Mouse (Mus musculus): ENCODE measurements around the gene Stk32c. TPM values are rescaled to one million over a fixed set of nuclear protein-coding genes. Genes with fewer than 3 reads are reported as not detected.

The Stk32c gene
- polyA plus RNA-seq, 1 experiment from 2014 or later: not detected

- no peaks in the 10 kb centered on the region; the same call in 1 of the 2 replicates for H3K4me1 ChIP-seq (replicated peaks; ENCODE audit: control insufficient read depth, insufficient read depth, low read length)
- no peak overlapping the region for H3K27ac ChIP-seq (ENCODE audit: low read depth, low read length)
- no peak overlapping the region for H3K9ac ChIP-seq (ENCODE audit: low read depth, low read length)
- H3K36me3 ChIP-seq (ENCODE audit: control insufficient read depth, insufficient read depth, low read length): no peaks in the 10 kb centered on the region
- no peak overlapping the region for H3K4me3 ChIP-seq (ENCODE audit: low read depth, low read length)
- no peaks in the 10 kb centered on the region for H3K9me3 ChIP-seq (ENCODE audit: control insufficient read depth, low read length)
- no peak overlapping the region for H3K4me2 ChIP-seq
- 59% methylated on average over 6 of the region's 6 CpGs for WGBS
- ATAC-seq (replicated peaks; ENCODE audit: low FRiP score): no peak
- DNase-seq (ENCODE audit: low spot score): peak; percentile 23
- H3K27me3 ChIP-seq (replicated peaks; ENCODE audit: control insufficient read depth, insufficient read depth, low read length): peaks cover 29% of the 10 kb centered on the region
Observed at GRCm38 (mm10) chr7:139191619-139192018, 21.5 kb downstream of the Stk32c start.

DNA sequence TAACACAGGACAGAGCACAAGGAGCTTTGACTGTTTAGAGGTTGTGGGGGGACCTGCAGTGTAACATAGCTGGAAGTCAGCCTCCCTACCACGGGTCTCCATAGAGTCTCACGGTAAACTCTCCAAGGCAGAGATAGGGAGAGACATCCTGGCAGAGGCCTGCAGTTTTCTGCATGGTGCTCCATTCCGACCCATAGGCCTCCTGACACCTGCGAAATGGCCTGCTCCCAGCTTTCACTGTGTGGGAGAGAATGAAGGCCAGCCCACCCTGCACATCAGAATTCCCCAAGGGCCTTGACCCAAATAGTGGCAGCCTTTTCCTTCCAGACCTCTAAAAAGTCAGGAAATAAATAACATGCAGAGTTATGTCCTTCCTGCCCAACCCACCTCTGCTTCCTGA is 22.5 kb downstream of the Stk32c start:
- Histone ChIP-seq H3K4me1 (replicated peaks; ENCODE audit: control insufficient read depth, insufficient read depth, low read length) (no peaks in the 10 kb centered on the region; the same call in 1 of the 2 replicates), H3K27ac (ENCODE audit: low read depth, low read length) (no peak overlapping the region), H3K9ac (ENCODE audit: low read depth, low read length) (no peak overlapping the region), H3K9me3 (ENCODE audit: control insufficient read depth, low read length) (no peaks in the 10 kb centered on the region), H3K4me3 (ENCODE audit: low read depth, low read length) (no peak overlapping the region), H3K4me2 (no peak overlapping the region), H3K36me3 (ENCODE audit: control insufficient read depth, insufficient read depth, low read length) (no peaks in the 10 kb centered on the region), H3K27me3 (replicated peaks; ENCODE audit: control insufficient read depth, insufficient read depth, low read length) (peaks cover 39% of the 10 kb centered on the region)
- ATAC-seq (replicated peaks; ENCODE audit: low FRiP score) (no peak), DNase-seq (ENCODE audit: low spot score) (no peak)
- WGBS: 88% methylated on average over 4 of the region's 4 CpGs

DNA sequence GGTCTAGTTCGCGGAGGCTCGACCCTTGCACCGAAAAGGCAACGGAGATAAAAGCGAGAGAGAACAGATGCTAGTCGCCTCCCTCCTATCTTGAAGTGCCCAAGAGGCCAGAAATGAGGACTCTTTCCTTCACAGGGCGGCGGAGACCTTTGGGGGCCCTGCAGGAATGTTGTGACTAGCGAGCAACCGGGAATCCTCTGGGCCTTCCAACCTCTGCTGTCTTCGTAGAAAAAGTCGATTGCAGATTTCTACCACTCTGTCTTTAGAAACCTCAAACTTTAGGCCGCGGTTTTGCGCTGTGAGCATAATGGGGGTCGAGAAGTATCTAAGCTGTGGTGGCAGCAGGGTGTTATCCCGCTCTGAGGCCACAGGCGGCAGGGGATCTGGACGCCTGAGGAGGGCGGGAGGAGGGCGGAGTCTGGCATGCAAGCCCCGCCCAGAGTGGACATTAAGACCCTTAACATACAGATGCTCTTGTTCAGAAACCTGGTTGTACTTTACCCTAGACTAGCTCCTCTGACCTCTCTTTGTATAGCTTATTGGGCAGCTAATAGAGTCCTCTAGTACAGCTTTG is 24.4 kb downstream of the Stk32c start:
- Histone ChIP-seq H3K4me1 (replicated peaks; ENCODE audit: control insufficient read depth, insufficient read depth, low read length) (no peaks in the 10 kb centered on the region; the same call in 1 of the 2 replicates), H3K27me3 (replicated peaks; ENCODE audit: control insufficient read depth, insufficient read depth, low read length) (peaks cover 45% of the 10 kb centered on the region), H3K36me3 (ENCODE audit: control insufficient read depth, insufficient read depth, low read length) (no peaks in the 10 kb centered on the region), H3K27ac (ENCODE audit: low read depth, low read length) (no peak overlapping the region), H3K4me3 (ENCODE audit: low read depth, low read length) (peak overlapping the region; percentile 52), H3K9ac (ENCODE audit: low read depth, low read length) (no peak overlapping the region), H3K9me3 (ENCODE audit: control insufficient read depth, low read length) (no peaks in the 10 kb centered on the region), H3K4me2 (peak overlapping the region; percentile 86)
- DNase-seq (ENCODE audit: low spot score) (peak; percentile 60), ATAC-seq (replicated peaks; ENCODE audit: low FRiP score) (peak; percentile 58)
- 2% methylated on average over 23 of the region's 23 CpGs for WGBS

DNA sequence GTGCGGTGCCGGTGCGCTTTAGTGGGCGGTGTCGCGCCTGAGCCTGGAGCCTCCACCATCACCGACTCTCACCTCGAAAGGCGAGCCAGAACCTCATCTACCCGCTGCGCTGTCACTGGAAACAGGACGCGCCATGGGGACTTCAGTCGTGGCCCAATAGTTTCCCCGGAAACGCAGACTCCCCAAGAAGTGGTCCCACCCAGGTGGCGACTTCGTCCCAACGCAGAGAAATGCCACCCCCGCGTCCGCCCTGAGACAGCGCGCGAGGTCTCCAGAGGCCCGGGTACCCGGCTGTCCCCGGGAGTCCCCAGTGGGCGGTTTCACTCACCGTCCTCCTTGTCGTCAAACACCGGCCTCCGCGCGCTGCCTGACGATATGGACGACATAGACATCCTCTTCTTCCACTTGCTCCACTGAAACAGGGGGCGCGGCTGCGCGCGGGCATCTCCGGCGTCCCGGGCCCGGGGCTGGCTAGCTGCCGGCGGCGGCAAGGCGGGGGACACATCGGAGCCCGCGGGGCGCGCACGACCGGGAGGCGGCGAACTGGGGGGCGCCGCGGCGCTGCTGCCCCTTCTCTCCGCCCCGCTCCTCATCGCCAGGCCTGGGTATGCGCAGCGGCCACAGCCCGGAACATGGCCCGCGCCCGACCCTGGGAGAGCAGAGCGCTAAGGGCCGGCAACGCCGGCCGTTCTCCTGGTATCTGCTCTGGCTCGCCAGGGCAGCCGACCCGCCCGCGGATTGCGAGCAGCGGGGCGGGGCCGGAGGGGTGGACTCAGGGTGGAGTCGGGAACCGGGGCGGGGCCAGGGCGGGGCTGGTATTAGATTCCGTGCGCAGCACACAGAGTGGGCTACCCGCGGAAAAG is 25.1 kb downstream of the Stk32c start:
- peak overlapping the region; percentile 52 for H3K4me3 ChIP-seq (ENCODE audit: low read depth, low read length)
- H3K4me2 ChIP-seq: peak overlapping the region; percentile 86
- peaks cover 45% of the 10 kb centered on the region for H3K27me3 ChIP-seq (replicated peaks; ENCODE audit: control insufficient read depth, insufficient read depth, low read length)
- no peaks in the 10 kb centered on the region for H3K36me3 ChIP-seq (ENCODE audit: control insufficient read depth, insufficient read depth, low read length)
- ATAC-seq (replicated peaks; ENCODE audit: low FRiP score) (peak; percentile 91), DNase-seq (ENCODE audit: low spot score) (peak; percentile 81)
- H3K27ac ChIP-seq (ENCODE audit: low read depth, low read length): no peak overlapping the region
- H3K4me1 ChIP-seq (replicated peaks; ENCODE audit: control insufficient read depth, insufficient read depth, low read length): no peaks in the 10 kb centered on the region; the same call in 1 of the 2 replicates
- H3K9me3 ChIP-seq (ENCODE audit: control insufficient read depth, low read length): no peaks in the 10 kb centered on the region
- H3K9ac ChIP-seq (ENCODE audit: low read depth, low read length): no peak overlapping the region
- WGBS: under 1% methylated on average over 86 of the region's 94 CpGs

GRCm38 (mm10) chr7:139187277-139187676 is 25.8 kb downstream of the Stk32c start:
- ATAC-seq (replicated peaks; ENCODE audit: low FRiP score) (no peak), DNase-seq (ENCODE audit: low spot score) (no peak)
- H3K27ac ChIP-seq (ENCODE audit: low read depth, low read length): no peak overlapping the region
- no peak overlapping the region for H3K9ac ChIP-seq (ENCODE audit: low read depth, low read length)
- peak overlapping the region; percentile 86 for H3K4me2 ChIP-seq
- H3K4me3 ChIP-seq (ENCODE audit: low read depth, low read length): no peak overlapping the region; the same call in 1 of the 2 replicates
- no peaks in the 10 kb centered on the region for H3K36me3 ChIP-seq (ENCODE audit: control insufficient read depth, insufficient read depth, low read length)
- WGBS: 40% methylated on average over 7 of the region's 7 CpGs
- H3K4me1 ChIP-seq (replicated peaks; ENCODE audit: control insufficient read depth, insufficient read depth, low read length): no peaks in the 10 kb centered on the region; the same call in 1 of the 2 replicates
- H3K9me3 ChIP-seq (ENCODE audit: control insufficient read depth, low read length): no peaks in the 10 kb centered on the region
- H3K27me3 ChIP-seq (replicated peaks; ENCODE audit: control insufficient read depth, insufficient read depth, low read length): peaks cover 45% of the 10 kb centered on the region

DNA sequence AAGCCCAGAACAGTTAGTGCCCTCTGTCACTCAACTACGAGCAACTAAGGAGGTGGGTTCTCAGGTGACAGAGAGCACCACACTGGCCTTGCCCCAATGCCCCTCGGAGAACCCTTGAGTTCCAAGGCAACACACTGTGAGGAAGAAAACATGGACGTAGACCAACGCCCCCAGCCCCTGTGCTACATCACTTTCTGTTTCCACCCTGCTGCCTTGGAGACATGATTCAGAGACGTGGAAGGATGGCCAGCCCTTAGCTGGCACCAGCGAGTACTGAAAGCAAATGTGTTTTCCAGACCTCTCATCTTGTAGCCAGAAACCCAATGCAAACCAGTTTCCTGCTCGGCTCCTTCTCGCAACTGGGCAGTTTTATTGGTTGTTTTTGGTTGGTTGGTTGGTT is 26.7 kb downstream of the Stk32c start:
- no peak for DNase-seq (ENCODE audit: low spot score)

DNA sequence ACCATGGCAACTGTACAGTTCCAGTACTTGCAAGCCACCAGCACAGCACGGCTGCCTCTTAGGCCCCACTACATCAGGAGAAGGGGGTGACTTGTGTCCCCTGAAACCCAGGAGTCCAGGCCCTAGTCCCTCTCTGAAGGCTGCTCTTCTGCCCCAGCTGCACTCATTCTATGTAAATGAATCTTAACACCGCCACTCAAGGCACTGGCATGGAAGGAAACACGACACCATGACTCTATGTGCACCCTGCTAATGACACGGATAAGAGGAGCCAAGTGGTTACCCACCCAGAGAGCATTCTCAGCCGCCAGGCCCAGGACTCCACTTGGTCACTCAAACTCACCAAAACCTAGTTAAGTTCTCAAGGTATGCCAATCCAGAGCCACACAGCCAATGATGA is 27.1 kb downstream of the Stk32c start:
- WGBS: 49% methylated on average over 5 of the region's 5 CpGs
- H3K27me3 ChIP-seq (replicated peaks; ENCODE audit: control insufficient read depth, insufficient read depth, low read length): peaks cover 45% of the 10 kb centered on the region

More for the DNA sequence above, 26.7 kb downstream of the Stk32c start:
- no peak overlapping the region for H3K27ac ChIP-seq (ENCODE audit: low read depth, low read length)
- WGBS: 74% methylated on average over 8 of the region's 8 CpGs
- H3K9me3 ChIP-seq (ENCODE audit: control insufficient read depth, low read length): no peaks in the 10 kb centered on the region
- H3K27me3 ChIP-seq (replicated peaks; ENCODE audit: control insufficient read depth, insufficient read depth, low read length): peaks cover 45% of the 10 kb centered on the region
- H3K4me2 ChIP-seq: no peak overlapping the region
- no peak overlapping the region for H3K9ac ChIP-seq (ENCODE audit: low read depth, low read length)
- H3K4me3 ChIP-seq (ENCODE audit: low read depth, low read length): no peak overlapping the region
- ATAC-seq (replicated peaks; ENCODE audit: low FRiP score): no peak
- H3K4me1 ChIP-seq (replicated peaks; ENCODE audit: control insufficient read depth, insufficient read depth, low read length): no peaks in the 10 kb centered on the region; the same call in 1 of the 2 replicates
- H3K36me3 ChIP-seq (ENCODE audit: control insufficient read depth, insufficient read depth, low read length): no peaks in the 10 kb centered on the region

DNA sequence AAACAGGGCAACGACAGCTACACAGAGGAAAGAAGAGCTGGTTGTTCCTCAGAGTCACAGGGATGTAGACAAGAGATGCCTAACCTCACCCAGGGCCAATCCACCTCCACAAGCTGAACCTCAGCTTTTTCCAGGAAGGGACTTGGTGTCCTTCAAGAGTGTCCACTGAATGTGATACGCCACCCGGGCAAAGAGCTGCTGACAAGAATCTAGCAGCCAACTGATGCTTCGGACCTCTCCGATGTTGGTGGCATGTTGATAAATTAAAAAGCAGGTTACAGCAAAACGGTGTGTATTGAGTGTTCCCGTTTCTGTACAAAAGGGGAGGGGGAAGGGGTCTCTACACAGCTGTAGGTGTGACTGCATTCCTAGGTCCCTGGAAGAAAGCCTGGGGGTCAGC is 28.3 kb downstream of the Stk32c start:
- no peak overlapping the region for H3K4me3 ChIP-seq (ENCODE audit: low read depth, low read length)
- no peaks in the 10 kb centered on the region; the same call in 1 of the 2 replicates for H3K4me1 ChIP-seq (replicated peaks; ENCODE audit: control insufficient read depth, insufficient read depth, low read length)
- no peaks in the 10 kb centered on the region for H3K36me3 ChIP-seq (ENCODE audit: control insufficient read depth, insufficient read depth, low read length)
- H3K27me3 ChIP-seq (replicated peaks; ENCODE audit: control insufficient read depth, insufficient read depth, low read length): peaks cover 41% of the 10 kb centered on the region
- H3K9me3 ChIP-seq (ENCODE audit: control insufficient read depth, low read length): no peaks in the 10 kb centered on the region
- WGBS: 80% methylated on average over 7 of the region's 7 CpGs
- no peak overlapping the region for H3K4me2 ChIP-seq
- H3K27ac ChIP-seq (ENCODE audit: low read depth, low read length): no peak overlapping the region
- ATAC-seq (replicated peaks; ENCODE audit: low FRiP score): no peak
- DNase-seq (ENCODE audit: low spot score): no peak
- H3K9ac ChIP-seq (ENCODE audit: low read depth, low read length): no peak overlapping the region

More for the DNA sequence above, 27.1 kb downstream of the Stk32c start:
- H3K4me3 ChIP-seq (ENCODE audit: low read depth, low read length): no peak overlapping the region
- H3K27ac ChIP-seq (ENCODE audit: low read depth, low read length): no peak overlapping the region
- no peaks in the 10 kb centered on the region for H3K9me3 ChIP-seq (ENCODE audit: control insufficient read depth, low read length)
- H3K4me1 ChIP-seq (replicated peaks; ENCODE audit: control insufficient read depth, insufficient read depth, low read length): no peaks in the 10 kb centered on the region; the same call in 1 of the 2 replicates
- DNase-seq (ENCODE audit: low spot score) (no peak), ATAC-seq (replicated peaks; ENCODE audit: low FRiP score) (no peak)
- no peak overlapping the region for H3K9ac ChIP-seq (ENCODE audit: low read depth, low read length)
- H3K36me3 ChIP-seq (ENCODE audit: control insufficient read depth, insufficient read depth, low read length): no peaks in the 10 kb centered on the region
- H3K4me2 ChIP-seq: no peak overlapping the region

Measured in liver, embryonic 11.5 days (tissue).